Mouse (Mus musculus) embryonic facial prominence, embryonic 12.5 days (tissue): ENCODE results near the gene Tulp4. TPM values are rescaled to one million over a fixed set of nuclear protein-coding genes. Genes with fewer than 3 reads are reported as not detected.
"Not testable (repeated sequence)": the region's sequence is repeated elsewhere in the genome, so short reads cannot be mapped to it uniquely, and the experiment has no call there.

Source experiments
- ATAC-seq: fragments of 200-750 bp; cut with Nextera tagmentation; 2 replicates; pipeline ENCODE4 v1.8.0; 2017; ENCODE audit not compliant: insufficient number of reproducible peaks, insufficient read depth, low FRiP score, low TSS enrichment
- H3K27ac ChIP-seq: fragments of 300-500 bp; sonication (generic); 2 replicates; pipeline ENCODE4 v1.5.1; 2016; ENCODE audit warnings: mild to moderate bottlenecking
- H3K27me3 ChIP-seq: fragments of 300-500 bp; sonication (generic); 2 replicates; pipeline ENCODE4 v1.6.1; 2016; ENCODE audit warnings: mild to moderate bottlenecking, moderate library complexity
- H3K36me3 ChIP-seq: fragments of 300-500 bp; sonication (generic); 2 replicates; pipeline ENCODE4 v1.6.1; 2016; ENCODE audit warnings: mild to moderate bottlenecking
- H3K4me1 ChIP-seq: fragments of 300-500 bp; sonication (generic); 2 replicates; pipeline ENCODE4 v1.6.1; 2016
- H3K4me2 ChIP-seq: fragments of 300-500 bp; sonication (generic); replicated peaks from 2 replicates; pipeline ENCODE4 v1.6.1; 2016; ENCODE audit warnings: mild to moderate bottlenecking, moderate library complexity
- H3K4me3 ChIP-seq: fragments of 300-500 bp; sonication (generic); 2 replicates; pipeline ENCODE4 v1.5.1; 2016; ENCODE audit warnings: mild to moderate bottlenecking
- H3K9ac ChIP-seq: fragments of 300-500 bp; sonication (generic); 2 replicates; pipeline ENCODE4 v1.6.1; 2016; ENCODE audit warnings: mild to moderate bottlenecking, moderate library complexity
- H3K9me3 ChIP-seq: fragments of 300-500 bp; sonication (generic); 2 replicates; pipeline ENCODE4 v1.6.1; 2016; ENCODE audit warnings: mild to moderate bottlenecking, moderate library complexity
- WGBS: fragments of 180-500 bp; shearing (Covaris S2); methylation state at CpG from one replicate; pipeline ENCODE4 v1.1.7; 2016; 5-methylcytosine and 5-hydroxymethylcytosine counted together
- polyA plus RNA-seq: library from polyadenylated mRNA; unstranded; fragments of >200 nt; fragmentation: Nextera tagmentation; extraction: Ambion mirVana; gene quantifications from 2 replicates; pipeline ENCODE4 v1.2.1, GENCODE M21; 2016

Tulp4 gene
- polyA plus RNA-seq, 1 experiment from 2014 or later: 103 TPM

DNA sequence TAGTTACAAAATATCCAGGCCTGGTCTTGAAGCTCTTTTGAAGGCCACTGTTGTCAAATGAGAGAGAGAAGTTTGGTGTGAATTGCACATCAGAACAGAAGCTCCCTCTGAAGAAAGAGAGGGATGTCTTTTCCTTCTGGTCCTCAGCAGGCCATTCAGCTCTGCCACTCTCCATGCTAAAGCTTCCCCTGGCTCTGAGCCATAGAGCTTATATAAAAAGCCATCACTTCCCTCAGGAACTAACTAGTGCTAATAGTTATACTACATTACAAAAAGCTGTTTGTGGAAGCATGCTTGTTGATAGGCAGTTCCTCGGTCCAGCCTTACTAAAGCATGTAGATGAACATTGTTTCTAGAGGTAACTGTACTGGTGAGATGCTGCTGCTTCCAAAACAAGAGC is 89.2 kb downstream of the Tulp4 start:
- Histone ChIP-seq H3K4me3 (no peak overlapping the region), H3K27me3 (no peaks in the 10 kb centered on the region), H3K9me3 (no peaks in the 10 kb centered on the region), H3K9ac (no peak overlapping the region), H3K27ac (no peak overlapping the region), H3K4me2 (no peak overlapping the region), H3K36me3 (peaks cover 43% of the 10 kb centered on the region), H3K4me1 (no peaks in the 10 kb centered on the region)
- WGBS: 91% methylated on average over 1 of the region's 1 CpGs
- ATAC-seq: no peak

DNA sequence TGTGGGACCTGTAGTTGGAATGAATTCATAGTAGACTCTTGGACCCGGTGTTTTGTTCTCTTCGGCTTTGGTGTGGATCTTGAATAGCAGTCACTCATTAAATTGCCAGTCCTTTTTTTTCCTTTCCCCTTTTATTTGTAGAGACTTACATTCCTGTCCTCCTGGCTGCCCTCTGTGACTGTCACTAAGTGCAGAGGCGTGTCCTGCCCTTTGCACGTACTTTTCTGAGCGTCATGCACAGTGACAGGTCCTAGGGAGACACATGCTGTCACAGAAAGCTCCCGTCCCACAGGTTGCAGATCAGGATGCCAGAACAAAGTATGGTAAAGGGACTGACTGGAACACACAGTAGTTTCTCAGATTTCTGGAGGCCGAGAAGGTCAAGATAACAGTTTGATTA is 91.3 kb downstream of the Tulp4 start:
- Histone ChIP-seq H3K9ac (no peak overlapping the region), H3K27ac (no peak overlapping the region), H3K9me3 (no peaks in the 10 kb centered on the region), H3K4me2 (no peak overlapping the region), H3K4me1 (no peaks in the 10 kb centered on the region), H3K36me3 (peaks cover 46% of the 10 kb centered on the region), H3K27me3 (no peaks in the 10 kb centered on the region), H3K4me3 (no peak overlapping the region)
- WGBS: 74% methylated on average over 7 of the region's 7 CpGs
- no peak for ATAC-seq

DNA sequence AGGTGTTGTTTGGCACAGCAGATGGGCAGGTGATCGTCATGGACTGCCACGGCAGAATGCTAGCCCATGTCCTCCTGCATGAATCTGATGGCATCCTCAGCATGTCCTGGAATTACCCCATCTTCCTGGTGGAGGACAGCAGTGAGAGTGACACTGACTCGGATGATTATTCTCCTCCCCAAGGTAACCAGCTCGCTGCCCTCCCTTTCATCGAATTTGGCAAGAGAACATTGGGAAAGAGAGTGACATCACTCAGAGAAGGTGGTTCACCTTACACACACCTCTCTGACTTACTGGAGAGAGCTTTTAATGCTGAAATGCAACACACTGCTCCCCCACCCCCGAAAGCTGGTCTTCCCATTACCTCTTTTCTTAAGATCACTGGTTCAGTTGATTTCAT is 92.4 kb downstream of the Tulp4 start:
- Histone ChIP-seq H3K4me2 (no peak overlapping the region), H3K4me3 (no peak overlapping the region), H3K9me3 (no peaks in the 10 kb centered on the region), H3K27me3 (no peaks in the 10 kb centered on the region), H3K27ac (no peak overlapping the region), H3K9ac (no peak overlapping the region), H3K4me1 (no peaks in the 10 kb centered on the region), H3K36me3 (peaks cover 45% of the 10 kb centered on the region)
- 88% methylated on average over 6 of the region's 6 CpGs for WGBS
- ATAC-seq: no peak

DNA sequence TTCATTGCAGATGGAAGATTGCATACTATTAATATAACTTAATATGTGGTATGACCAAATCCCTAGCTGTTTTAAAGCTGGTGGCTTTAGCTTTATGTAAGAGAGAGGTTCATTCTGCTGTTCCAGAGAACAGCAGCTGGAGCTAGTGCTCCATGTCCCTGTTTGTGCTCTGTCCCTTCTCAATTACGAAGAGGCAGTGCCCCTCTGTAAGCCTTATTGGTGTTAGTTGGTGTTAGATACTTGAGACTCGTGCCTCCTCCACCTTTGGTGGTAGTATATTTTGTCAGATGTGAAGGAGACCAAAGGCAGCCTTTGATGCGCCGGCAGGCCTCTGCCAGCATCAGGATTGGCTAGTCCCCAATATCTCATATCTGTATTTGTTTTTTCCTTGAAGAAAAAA is 92.9 kb downstream of the Tulp4 start:
- no peak overlapping the region for H3K4me3 ChIP-seq
- H3K9ac ChIP-seq: no peak overlapping the region
- H3K4me2 ChIP-seq: no peak overlapping the region
- peaks cover 42% of the 10 kb centered on the region for H3K36me3 ChIP-seq
- no peak for ATAC-seq
- H3K27ac ChIP-seq: no peak overlapping the region
- no peaks in the 10 kb centered on the region for H3K9me3 ChIP-seq
- H3K27me3 ChIP-seq: no peaks in the 10 kb centered on the region
- 64% methylated on average over 4 of the region's 4 CpGs for WGBS
- H3K4me1 ChIP-seq: no peaks in the 10 kb centered on the region

DNA sequence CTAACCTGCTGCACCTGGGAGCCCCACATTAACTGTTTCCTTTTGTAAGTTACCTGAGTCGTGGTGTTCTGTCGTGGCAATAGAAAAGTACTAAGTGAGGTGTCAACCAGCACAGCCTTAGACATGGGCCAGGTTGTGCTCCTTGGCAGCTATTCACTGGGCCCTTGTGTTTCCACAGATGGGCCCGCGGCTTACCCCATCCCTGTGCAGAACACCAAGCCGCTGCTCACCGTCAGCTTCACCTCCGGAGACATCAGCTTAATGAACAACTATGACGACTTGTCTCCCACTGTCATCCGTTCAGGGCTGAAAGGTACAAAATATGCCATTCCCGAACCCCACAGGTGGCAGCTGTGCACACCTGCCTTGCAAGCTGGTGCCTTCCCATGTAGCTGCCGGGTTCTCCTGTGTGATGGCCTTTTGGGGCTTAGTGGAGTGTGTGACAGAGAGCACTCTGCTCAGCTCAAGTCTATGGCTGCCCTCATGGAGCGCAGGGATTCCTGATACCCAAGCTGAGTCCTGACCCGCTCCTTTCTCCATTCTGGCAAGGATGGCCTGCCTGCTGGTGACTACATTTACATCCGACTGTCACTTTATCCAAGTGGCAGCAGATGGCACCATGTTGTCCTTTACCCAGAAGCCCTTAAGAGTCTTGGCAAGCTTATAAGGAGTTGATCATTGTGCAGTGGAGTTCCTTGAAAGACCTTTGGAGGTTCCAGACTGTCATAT is 95.4 kb downstream of the Tulp4 start:
- Histone ChIP-seq H3K27ac (no peak overlapping the region), H3K4me1 (no peaks in the 10 kb centered on the region), H3K9ac (no peak overlapping the region), H3K36me3 (peaks cover 52% of the 10 kb centered on the region), H3K9me3 (no peaks in the 10 kb centered on the region), H3K27me3 (no peaks in the 10 kb centered on the region), H3K4me3 (no peak overlapping the region), H3K4me2 (no peak overlapping the region)
- no peak for ATAC-seq
- 91% methylated on average over 14 of the region's 14 CpGs for WGBS

DNA sequence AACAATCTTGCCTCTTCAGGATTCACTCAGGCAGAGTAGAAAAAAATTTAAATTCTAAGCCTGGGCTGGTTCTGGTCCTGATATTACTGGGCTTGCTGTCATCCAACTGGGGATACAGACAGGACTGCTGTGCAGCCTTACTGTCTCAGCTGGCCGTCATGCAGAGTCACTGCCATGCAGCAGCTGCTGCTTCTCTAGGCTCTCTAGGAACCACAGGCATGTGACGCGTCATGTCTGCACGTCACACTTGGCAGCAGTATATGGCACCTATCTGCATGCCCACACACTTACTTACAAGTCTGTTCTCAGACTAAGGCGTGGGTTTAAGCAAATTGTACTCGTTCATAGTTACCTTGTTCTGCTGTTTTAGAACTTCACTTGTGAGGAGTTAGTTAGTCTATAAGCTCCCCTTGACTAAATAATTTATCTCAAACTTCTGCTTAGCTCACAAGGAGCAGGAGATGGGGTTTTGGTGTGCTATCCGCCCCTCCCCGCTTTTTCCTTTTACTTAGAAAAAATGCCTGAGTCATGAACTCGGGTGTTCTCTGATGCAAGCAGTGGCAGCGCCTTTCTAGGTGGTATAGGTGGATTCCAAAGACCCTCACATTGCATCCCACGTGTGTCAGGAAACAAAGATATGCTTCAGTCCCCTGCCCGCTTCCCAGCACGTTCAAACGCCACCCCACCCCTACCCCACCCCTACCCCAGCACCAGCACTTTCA is 96.3 kb downstream of the Tulp4 start:
- WGBS: 81% methylated on average over 14 of the region's 14 CpGs
- no peaks in the 10 kb centered on the region for H3K27me3 ChIP-seq
- no peaks in the 10 kb centered on the region for H3K4me1 ChIP-seq
- H3K9me3 ChIP-seq: no peaks in the 10 kb centered on the region
- no peak overlapping the region for H3K27ac ChIP-seq
- no peak overlapping the region for H3K4me3 ChIP-seq
- H3K4me2 ChIP-seq: no peak overlapping the region
- no peak for ATAC-seq
- no peak overlapping the region for H3K9ac ChIP-seq
- peaks cover 56% of the 10 kb centered on the region for H3K36me3 ChIP-seq

DNA sequence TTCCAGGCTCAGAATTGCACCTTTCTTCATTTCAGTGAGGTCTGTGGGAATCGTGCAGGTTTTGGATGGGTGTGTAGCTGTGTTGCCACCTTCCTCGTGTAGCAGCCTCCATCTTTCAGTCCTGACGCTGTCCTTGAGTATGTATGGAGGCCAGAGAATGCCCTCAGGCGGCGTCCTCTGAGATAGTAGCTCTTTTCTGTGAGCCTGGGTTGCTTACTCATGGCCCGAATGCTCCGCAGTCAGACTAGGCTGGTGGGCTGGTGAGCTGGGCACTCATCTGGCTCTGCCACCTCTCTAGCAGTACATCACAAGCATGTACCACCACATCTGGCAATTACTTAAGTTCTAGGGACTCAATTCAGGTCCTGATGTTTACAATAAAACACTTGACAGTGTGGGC is 96.9 kb downstream of the Tulp4 start:
- H3K9ac ChIP-seq: no peak overlapping the region
- H3K4me1 ChIP-seq: no peaks in the 10 kb centered on the region
- H3K27me3 ChIP-seq: no peaks in the 10 kb centered on the region
- H3K36me3 ChIP-seq: peaks cover 61% of the 10 kb centered on the region
- WGBS: 53% methylated on average over 7 of the region's 7 CpGs
- H3K27ac ChIP-seq: no peak overlapping the region
- H3K4me3 ChIP-seq: no peak overlapping the region
- no peak overlapping the region for H3K4me2 ChIP-seq
- H3K9me3 ChIP-seq: no peaks in the 10 kb centered on the region
- no peak for ATAC-seq

DNA sequence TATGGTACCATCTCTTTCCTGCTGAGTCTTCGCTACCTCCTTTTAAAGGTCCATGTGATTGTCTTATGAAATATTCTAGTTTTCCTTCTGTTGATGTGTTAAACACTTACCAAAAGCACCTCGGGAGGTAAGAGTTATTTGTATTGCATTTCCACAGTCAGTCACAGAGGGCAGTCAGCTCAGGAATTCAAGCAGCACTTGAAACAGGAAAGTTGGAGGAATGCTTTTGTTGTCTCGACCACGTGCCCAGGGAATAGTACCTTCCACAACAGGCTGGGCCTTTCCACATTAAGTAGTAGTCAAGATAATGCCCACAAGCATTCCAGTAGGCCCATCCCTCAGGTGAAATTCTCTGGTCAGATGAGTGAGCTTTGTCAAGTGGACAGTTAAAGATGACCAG is 97.6 kb downstream of the Tulp4 start:
- H3K27ac ChIP-seq: no peak overlapping the region
- H3K4me1 ChIP-seq: no peaks in the 10 kb centered on the region
- WGBS: 49% methylated on average over 4 of the region's 4 CpGs
- no peak overlapping the region for H3K4me3 ChIP-seq
- H3K9ac ChIP-seq: no peak overlapping the region
- H3K4me2 ChIP-seq: no peak overlapping the region
- ATAC-seq: no peak
- peaks cover 61% of the 10 kb centered on the region for H3K36me3 ChIP-seq
- no peaks in the 10 kb centered on the region for H3K9me3 ChIP-seq
- H3K27me3 ChIP-seq: no peaks in the 10 kb centered on the region

DNA sequence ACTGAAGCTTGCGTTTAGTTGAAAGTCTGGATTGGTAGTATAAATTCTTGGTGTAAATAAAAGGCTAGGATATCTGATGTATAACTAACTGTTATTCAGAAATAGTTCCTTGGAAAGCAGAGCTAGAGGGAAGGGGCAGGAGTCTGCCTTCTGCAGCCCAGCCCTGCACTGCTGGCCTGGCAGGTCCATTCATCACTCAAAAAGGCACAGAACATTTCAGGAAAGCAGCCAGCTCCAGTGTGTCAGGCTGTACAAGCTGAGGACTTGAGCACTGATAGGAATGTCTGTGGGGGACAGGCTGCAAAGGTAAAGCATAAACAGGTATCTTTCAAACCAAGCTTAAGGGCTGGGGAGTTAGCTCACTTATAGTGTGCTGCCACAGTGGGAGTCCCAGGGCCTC is 105.5 kb downstream of the Tulp4 start:
- Histone ChIP-seq H3K4me1 (no peaks in the 10 kb centered on the region), H3K27ac (no peak overlapping the region), H3K27me3 (no peaks in the 10 kb centered on the region), H3K9me3 (no peaks in the 10 kb centered on the region), H3K4me3 (no peak overlapping the region), H3K9ac (no peak overlapping the region), H3K36me3 (peaks cover 61% of the 10 kb centered on the region), H3K4me2 (no peak overlapping the region)
- WGBS: 90% methylated on average over 1 of the region's 1 CpGs
- no peak for ATAC-seq

DNA sequence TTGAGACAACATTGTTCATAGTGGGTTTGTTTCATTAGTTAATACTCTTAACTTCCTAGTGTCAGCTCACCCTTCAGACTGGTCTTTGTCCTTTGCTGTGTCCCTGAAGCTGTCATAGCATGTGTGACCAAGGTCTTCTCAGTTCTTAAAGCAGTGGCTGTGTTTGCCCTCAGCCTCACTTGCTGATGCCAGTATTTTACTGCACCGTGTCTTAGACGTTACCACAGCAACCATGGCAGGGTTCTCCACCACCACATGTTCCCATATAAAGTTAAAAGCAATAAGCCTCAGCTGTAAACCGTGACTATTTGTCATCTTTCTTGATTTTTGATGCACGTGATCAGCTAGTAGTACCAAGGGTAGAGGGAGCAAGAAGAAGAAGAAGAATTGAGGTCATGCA is 109.4 kb downstream of the Tulp4 start:
- no peak overlapping the region for H3K4me3 ChIP-seq
- no peaks in the 10 kb centered on the region for H3K4me1 ChIP-seq
- peaks cover 48% of the 10 kb centered on the region for H3K36me3 ChIP-seq
- H3K27me3 ChIP-seq: no peaks in the 10 kb centered on the region
- no peaks in the 10 kb centered on the region for H3K9me3 ChIP-seq
- no peak overlapping the region for H3K4me2 ChIP-seq
- H3K27ac ChIP-seq: no peak overlapping the region
- 92% methylated on average over 4 of the region's 4 CpGs for WGBS
- no peak for ATAC-seq
- H3K9ac ChIP-seq: no peak overlapping the region

DNA sequence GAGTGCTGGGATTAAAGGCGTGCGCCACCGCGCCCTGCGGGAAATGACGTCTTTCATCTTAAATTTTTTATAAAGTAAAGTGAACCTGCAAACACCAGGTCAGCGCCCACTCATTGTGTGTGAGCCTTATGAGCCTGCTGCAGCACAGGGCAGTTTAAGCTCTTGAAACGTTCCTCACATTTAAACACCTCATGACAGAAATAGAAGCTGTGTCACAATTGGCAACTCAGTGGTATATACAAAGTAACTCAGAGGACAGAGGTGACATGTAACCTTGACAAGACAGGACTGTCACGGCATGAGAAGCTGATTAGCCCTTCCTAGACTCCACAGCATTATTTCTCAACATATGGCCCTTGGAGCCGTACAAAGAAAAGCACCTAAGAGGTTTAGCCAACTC is 110.3 kb downstream of the Tulp4 start:
- 94% methylated on average over 10 of the region's 10 CpGs for whole genome bisulfite sequencing
- Histone ChIP-seq H3K9me3 (no peaks in the 10 kb centered on the region), H3K4me2 (no peak overlapping the region), H3K27ac (no peak overlapping the region), H3K4me3 (no peak overlapping the region), H3K9ac (no peak overlapping the region), H3K27me3 (no peaks in the 10 kb centered on the region), H3K36me3 (peaks cover 48% of the 10 kb centered on the region), H3K4me1 (no peaks in the 10 kb centered on the region)
- ATAC-seq: no peak

DNA sequence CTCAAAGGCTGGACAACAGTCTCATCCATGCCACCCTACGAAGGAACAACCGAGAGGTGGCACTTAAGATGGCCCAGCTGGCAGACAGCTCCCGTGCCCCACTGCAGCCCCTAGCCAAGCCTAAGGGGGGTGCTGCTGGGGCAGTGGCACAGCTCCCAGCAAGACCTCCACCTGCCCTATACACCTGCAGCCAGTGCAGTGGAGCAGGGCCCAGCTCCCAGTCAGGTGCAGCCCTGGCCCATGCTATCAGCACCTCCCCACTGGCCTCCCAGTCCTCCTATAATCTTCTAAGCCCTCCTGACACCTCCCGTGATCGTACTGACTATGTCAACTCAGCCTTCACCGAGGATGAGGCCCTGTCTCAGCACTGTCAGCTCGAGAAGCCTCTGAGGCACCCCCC is 126.4 kb downstream of the Tulp4 start:
- H3K9me3 ChIP-seq, H3K27me3 ChIP-seq, H3K9ac ChIP-seq, H3K4me1 ChIP-seq, H3K4me3 ChIP-seq, H3K36me3 ChIP-seq, H3K27ac ChIP-seq, H3K4me2 ChIP-seq: not testable (repeated sequence)
- ATAC-seq: 0 out of 2 replicates have a peak, but pooled peaks have one; percentile 62
- WGBS: no CpG with 5 or more reads among the region's 7 CpGs
